Mouse (Mus musculus) bone marrow, adult 2 months (tissue): Measurements from ENCODE around the gene Cog4.

ENCODE experiments used
- CTCF ChIP-seq: fragments of 200-500 bp; IDR thresholded peaks from 2 replicates; pipeline ENCODE4 v1.5.1; 2011; ENCODE audit warnings: low read length, control low read depth; ENCODE audit not compliant: control insufficient read depth, insufficient read depth
- POLR2A ChIP-seq: fragments of 200-500 bp; IDR thresholded peaks from 2 replicates; pipeline ENCODE4 v1.6.1; 2011; ENCODE audit warnings: low read depth, mild to moderate bottlenecking, control low read depth, low read length, borderline replicate concordance; ENCODE audit not compliant: control insufficient read depth

DNA sequence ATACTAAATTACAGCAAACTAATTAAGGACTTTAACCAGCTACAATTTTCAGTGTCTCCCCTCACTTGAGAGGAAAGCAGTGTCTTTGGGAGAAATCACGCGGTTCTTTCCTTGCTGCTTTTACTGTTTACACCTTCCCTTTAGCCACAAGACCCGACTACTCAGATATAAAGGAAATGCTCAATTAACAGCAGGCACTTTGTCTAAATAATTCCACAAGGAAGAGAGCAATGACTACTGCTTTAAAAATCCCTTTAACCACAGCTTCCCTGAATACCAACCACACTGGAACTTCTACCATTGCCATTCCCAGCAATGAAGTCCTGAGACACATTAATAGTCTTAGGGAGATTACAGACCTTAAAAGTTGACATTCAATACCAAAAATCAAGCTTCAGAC is 17.9 kb upstream of the Cog4 start:
- TF ChIP-seq POLR2A: no peak
- no peak for TF ChIP-seq CTCF
